Mouse (Mus musculus) neural tube, embryonic 11.5 days (tissue): ENCODE data around the gene Ccin. TPM values are rescaled to one million over a fixed set of nuclear protein-coding genes. Genes with fewer than 3 reads are reported as not detected.

ENCODE experiments used
- ATAC-seq: fragments of 200-750 bp; cut with Nextera tagmentation; 2 replicates; pipeline ENCODE4 v1.8.0; 2017; ENCODE audit warnings: moderate number of reproducible peaks, mild to moderate bottlenecking, moderate TSS enrichment, moderate library complexity; ENCODE audit not compliant: insufficient read depth, low FRiP score, low TSS enrichment
- DNase-seq: peaks from one replicate; pipeline ENCODE4 v3.0.0-alpha.2; 2015; ENCODE audit warnings: low spot score
- H3K27ac ChIP-seq: fragments of 300-500 bp; sonication (generic); 2 replicates; pipeline ENCODE4 v1.5.1; 2014; ENCODE audit warnings: low read depth, mild to moderate bottlenecking, low read length
- H3K27me3 ChIP-seq: fragments of 300-500 bp; sonication (generic); 2 replicates; pipeline ENCODE4 v1.6.1; 2014; ENCODE audit warnings: mild to moderate bottlenecking, low read length, mixed read lengths; ENCODE audit not compliant: control insufficient read depth, insufficient read depth
- H3K36me3 ChIP-seq: fragments of 300-500 bp; sonication (generic); 2 replicates; pipeline ENCODE4 v1.6.1; 2014; ENCODE audit warnings: mild to moderate bottlenecking, low read length, moderate library complexity, mixed read lengths; ENCODE audit not compliant: control insufficient read depth, insufficient read depth
- H3K4me1 ChIP-seq: fragments of 300-500 bp; sonication (generic); 2 replicates; pipeline ENCODE4 v1.6.1; 2014; ENCODE audit warnings: low read length, mixed read lengths; ENCODE audit not compliant: control insufficient read depth, insufficient read depth
- H3K4me2 ChIP-seq: fragments of 300-500 bp; sonication (generic); 2 replicates; pipeline ENCODE4 v1.6.1; 2014; ENCODE audit warnings: low read depth, mild to moderate bottlenecking, moderate library complexity
- H3K4me3 ChIP-seq: fragments of 300-500 bp; sonication (generic); 2 replicates; pipeline ENCODE4 v1.5.1; 2014; ENCODE audit warnings: low read depth, low read length
- H3K9ac ChIP-seq: fragments of 300-500 bp; sonication (generic); 2 replicates; pipeline ENCODE4 v1.6.1; 2014; ENCODE audit warnings: mild to moderate bottlenecking, low read length
- H3K9me3 ChIP-seq: fragments of 300-500 bp; sonication (generic); 2 replicates; pipeline ENCODE4 v1.6.1; 2016; ENCODE audit warnings: low read length; ENCODE audit not compliant: control insufficient read depth
- WGBS: fragments of 180-500 bp; shearing (Covaris S2); extraction: QIAGEN DNeasy Blood & Tissue Kit; methylation state at CpG from one replicate; pipeline ENCODE4 v1.1.7; 2014; 5-methylcytosine and 5-hydroxymethylcytosine counted together
- polyA plus RNA-seq: library from polyadenylated mRNA; unstranded; fragments of >200 nt; fragmentation: Nextera tagmentation; extraction: Ambion mirVana; gene quantifications from 2 replicates; pipeline ENCODE4 v1.2.1, GENCODE M21; 2014

The Ccin gene
- polyA plus RNA-seq, 1 experiment from 2014 or later = not detected

GRCm38 (mm10) chr4:44004126-44004525, 20.8 kb downstream of the Ccin start, which contains the start of gene Clta:
TSS of gene Clta (plus strand) at chr4:44004452.
- H3K27me3 ChIP-seq = no peaks in the 10 kb centered on the region
- H3K4me1 ChIP-seq = no peaks in the 10 kb centered on the region
- H3K4me2 ChIP-seq = no peak within 1 kb of the TSS
- no peak within 1 kb of the TSS for H3K27ac ChIP-seq
- H3K9me3 ChIP-seq = no peaks in the 10 kb centered on the region
- DNase-seq (no peak), ATAC-seq (no peak)
- no peak within 1 kb of the TSS for H3K9ac ChIP-seq
- 86% methylated on average over 5 of the region's 5 CpGs for WGBS
- H3K4me3 ChIP-seq = no peak within 1 kb of the TSS
- no peaks in the 10 kb centered on the region for H3K36me3 ChIP-seq

- H3K9ac ChIP-seq = no peak overlapping the region
- WGBS = 67% methylated on average over 3 of the region's 3 CpGs
These were observed 21.5 kb downstream of the Ccin start for GRCm38 (mm10) chr4:44004623-44005409.

GRCm38 (mm10) chr4:44010176-44010575, 26.9 kb downstream of the Ccin start:
- Histone ChIP-seq H3K27ac (no peak overlapping the region), H3K36me3 (no peaks in the 10 kb centered on the region), H3K4me1 (peaks cover 12% of the 10 kb centered on the region), H3K9ac (no peak overlapping the region), H3K9me3 (no peaks in the 10 kb centered on the region), H3K4me3 (no peak overlapping the region), H3K4me2 (no peak overlapping the region), H3K27me3 (no peaks in the 10 kb centered on the region)
- WGBS = 97% methylated on average over 1 of the region's 1 CpGs
- ATAC-seq = no peak
- no peak for DNase-seq

More at GRCm38 (mm10) chr4:44004623-44005409, 21.5 kb downstream of the Ccin start:
- H3K4me2 ChIP-seq = no peak overlapping the region
- H3K27ac ChIP-seq = no peak overlapping the region
- no peaks in the 10 kb centered on the region for H3K27me3 ChIP-seq
- H3K36me3 ChIP-seq = no peaks in the 10 kb centered on the region
- H3K4me3 ChIP-seq = no peak overlapping the region
- H3K4me1 ChIP-seq = no peaks in the 10 kb centered on the region
- ATAC-seq (no peak), DNase-seq (no peak)
- no peaks in the 10 kb centered on the region for H3K9me3 ChIP-seq

GRCm38 (mm10) chr4:44010893-44011292, 27.6 kb downstream of the Ccin start:
- no peak overlapping the region for H3K4me2 ChIP-seq
- no peak overlapping the region for H3K9ac ChIP-seq
- H3K36me3 ChIP-seq = no peaks in the 10 kb centered on the region
- H3K4me3 ChIP-seq = no peak overlapping the region
- WGBS = 45% methylated on average over 2 of the region's 2 CpGs
- ATAC-seq (no peak), DNase-seq (no peak)
- no peaks in the 10 kb centered on the region for H3K27me3 ChIP-seq
- H3K4me1 ChIP-seq = peaks cover 12% of the 10 kb centered on the region
- H3K9me3 ChIP-seq = no peaks in the 10 kb centered on the region
- H3K27ac ChIP-seq = no peak overlapping the region

- no peak for ATAC-seq
- Histone ChIP-seq H3K27me3 (no peaks in the 10 kb centered on the region), H3K4me1 (peaks cover 12% of the 10 kb centered on the region), H3K9me3 (no peaks in the 10 kb centered on the region), H3K4me3 (peak overlapping the region; percentile 96), H3K27ac (no peak overlapping the region), H3K36me3 (no peaks in the 10 kb centered on the region), H3K4me2 (peak overlapping the region; percentile 67), H3K9ac (peak overlapping the region; percentile 51)
- DNase-seq = no peak
- WGBS = 82% methylated on average over 3 of the region's 3 CpGs
These were observed 28.5 kb downstream of the Ccin start for GRCm38 (mm10) chr4:44011799-44012198.

- H3K36me3 ChIP-seq = no peaks in the 10 kb centered on the region
- WGBS = under 1% methylated on average over 77 of the region's 77 CpGs
- peak overlapping the region; percentile 96 for H3K4me3 ChIP-seq
- H3K27me3 ChIP-seq = no peaks in the 10 kb centered on the region
- peaks cover 12% of the 10 kb centered on the region for H3K4me1 ChIP-seq
- peak overlapping the region; percentile 83 for H3K4me2 ChIP-seq
- no peaks in the 10 kb centered on the region for H3K9me3 ChIP-seq
- 0 out of 2 replicates have a peak overlapping the region, but pooled peaks have one; percentile 35 for H3K27ac ChIP-seq
- DNase-seq (peak; percentile 90), ATAC-seq (peak; percentile 97)
- peak overlapping the region; percentile 83 for H3K9ac ChIP-seq
These were observed 29.4 kb downstream of the Ccin start for GRCm38 (mm10) chr4:44012376-44013367.

- no peak for DNase-seq
- H3K27ac ChIP-seq = no peak overlapping the region
- peak overlapping the region; percentile 96 for H3K4me3 ChIP-seq
- H3K36me3 ChIP-seq = no peaks in the 10 kb centered on the region
- H3K27me3 ChIP-seq = no peaks in the 10 kb centered on the region
- WGBS = 30% methylated on average over 11 of the region's 11 CpGs
- peak overlapping the region; percentile 83 for H3K4me2 ChIP-seq
- no peaks in the 10 kb centered on the region for H3K9me3 ChIP-seq
- H3K9ac ChIP-seq = peak overlapping the region; percentile 83
- ATAC-seq = no peak
- peaks cover 12% of the 10 kb centered on the region for H3K4me1 ChIP-seq
These were observed 30.2 kb downstream of the Ccin start for GRCm38 (mm10) chr4:44013391-44014070.

- Histone ChIP-seq H3K9me3 (no peaks in the 10 kb centered on the region), H3K4me1 (peaks cover 12% of the 10 kb centered on the region), H3K27me3 (no peaks in the 10 kb centered on the region), H3K4me3 (no peak overlapping the region; the same call in 1 of the 2 replicates), H3K9ac (no peak overlapping the region), H3K36me3 (peaks cover 4% of the 10 kb centered on the region), H3K4me2 (no peak overlapping the region), H3K27ac (no peak overlapping the region)
- 94% methylated on average over 4 of the region's 4 CpGs for WGBS
- DNase-seq (no peak), ATAC-seq (no peak)
These were observed 32.8 kb downstream of the Ccin start for GRCm38 (mm10) chr4:44016071-44016470.
